Mouse (Mus musculus) megakaryocyte, embryonic 14.5 days (primary cell): ENCODE measurements around the gene Afap1. TPM values are rescaled to one million over a fixed set of nuclear protein-coding genes. Genes with fewer than 3 reads are reported as not detected.

Experiments used
- H3K27me3 ChIP-seq: replicated peaks from 2 replicates; pipeline ENCODE3; 2012; ENCODE audit warnings: inconsistent platforms
- H3K36me3 ChIP-seq: replicated peaks from 2 replicates; pipeline ENCODE3; 2012; ENCODE audit warnings: low read length, inconsistent platforms, mixed read lengths
- H3K4me1 ChIP-seq: 2 replicates; pipeline ENCODE4 v1.6.1; 2012; ENCODE audit warnings: inconsistent platforms
- H3K4me3 ChIP-seq: replicated peaks from 2 replicates; pipeline ENCODE3; 2012; ENCODE audit warnings: moderate library complexity, mild to moderate bottlenecking, inconsistent platforms
- H3K9me3 ChIP-seq: 2 replicates; pipeline ENCODE4 v1.6.1; 2012; ENCODE audit warnings: inconsistent platforms
- FLI1 ChIP-seq: IDR thresholded peaks from 2 replicates; pipeline ENCODE4 v1.6.1; 2012; ENCODE audit warnings: low read length, inconsistent platforms, mixed read lengths
- GATA1 ChIP-seq: IDR thresholded peaks from 3 replicates; pipeline ENCODE4 v1.6.1; 2012; ENCODE audit warnings: mixed read lengths, low read length, inconsistent platforms, borderline replicate concordance
- polyA plus RNA-seq: library from polyadenylated mRNA; stranded (reverse); fragments of >175 nt; gene quantifications from 2 replicates; pipeline ENCODE4 v1.2.3, GENCODE M21; 2012; ENCODE audit warnings: low replicate concordance; ENCODE audit not compliant: insufficient read depth

The Afap1 gene
- polyA plus RNA-seq, 1 experiment, result 0.21 TPM

DNA sequence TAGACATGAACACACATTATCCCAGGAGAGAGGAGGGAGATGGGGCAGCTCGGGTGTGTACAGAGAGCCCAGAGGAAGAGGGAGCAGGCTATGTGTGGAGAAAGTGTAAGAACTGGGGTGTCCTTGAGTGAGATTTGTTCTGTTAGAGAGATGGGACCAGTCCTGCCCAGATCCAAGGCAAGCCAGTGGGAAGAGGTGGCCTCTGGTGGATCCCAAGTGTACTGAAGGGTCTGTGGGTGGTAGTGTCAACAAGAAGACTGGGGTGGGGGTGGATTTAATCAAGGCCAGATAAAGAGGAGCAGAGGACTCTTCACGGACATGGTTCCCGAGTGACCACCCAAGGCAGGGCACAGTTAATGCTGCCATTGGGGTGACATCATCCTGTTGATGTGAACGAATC, 54.3 kb downstream of the Afap1 start:
- Histone ChIP-seq H3K4me3 (no peak overlapping the region), H3K4me1 (no peaks in the 10 kb centered on the region), H3K36me3 (no peaks in the 10 kb centered on the region), H3K27me3 (peaks cover 32% of the 10 kb centered on the region), H3K9me3 (peaks cover 7% of the 10 kb centered on the region)
- TF ChIP-seq FLI1 (no peak), GATA1 (no peak)

DNA sequence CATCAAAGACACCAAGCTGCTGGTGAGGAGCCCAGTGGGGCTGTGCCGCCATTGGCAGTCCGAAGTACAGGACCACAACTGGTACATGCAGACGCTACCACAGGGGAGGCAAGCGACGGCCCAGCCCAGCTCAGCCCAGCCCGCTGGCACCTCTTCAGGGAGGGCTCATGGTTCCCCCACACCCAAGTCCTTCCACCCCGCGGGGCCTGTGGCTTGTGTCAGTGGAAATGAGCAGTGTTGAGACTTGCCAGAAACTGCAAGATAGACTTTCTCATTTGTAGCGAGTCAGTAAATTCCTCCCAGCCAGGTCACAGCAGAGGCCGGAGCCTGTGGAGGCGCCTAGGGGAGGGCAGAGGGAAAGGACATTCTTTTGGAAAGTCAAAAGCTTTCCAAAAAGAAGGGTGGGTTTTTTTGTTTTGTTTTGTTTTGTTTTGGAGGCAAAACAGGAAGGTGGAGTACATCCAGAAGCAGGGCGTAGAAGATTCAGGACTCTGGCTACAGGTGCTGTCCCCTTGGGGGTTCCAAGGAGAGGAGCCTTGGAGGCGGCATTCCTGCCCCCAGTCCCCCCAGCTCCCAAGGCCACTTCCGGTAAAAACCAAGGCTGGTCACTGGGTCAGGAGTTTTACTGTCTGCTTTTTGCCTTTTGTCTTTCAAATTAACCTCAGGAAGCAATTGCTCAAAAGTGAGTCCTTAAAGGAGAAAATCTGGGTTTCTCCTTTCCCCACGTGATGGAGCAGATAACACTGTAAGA, 55.3 kb downstream of the Afap1 start:
- H3K27me3 ChIP-seq, result peaks cover 35% of the 10 kb centered on the region
- H3K4me3 ChIP-seq, result no peak overlapping the region
- TF ChIP-seq GATA1 (no peak), FLI1 (no peak)
- H3K4me1 ChIP-seq, result no peaks in the 10 kb centered on the region
- peaks cover 3% of the 10 kb centered on the region; the same call in 1 of the 2 replicates for H3K9me3 ChIP-seq
- no peaks in the 10 kb centered on the region for H3K36me3 ChIP-seq

DNA sequence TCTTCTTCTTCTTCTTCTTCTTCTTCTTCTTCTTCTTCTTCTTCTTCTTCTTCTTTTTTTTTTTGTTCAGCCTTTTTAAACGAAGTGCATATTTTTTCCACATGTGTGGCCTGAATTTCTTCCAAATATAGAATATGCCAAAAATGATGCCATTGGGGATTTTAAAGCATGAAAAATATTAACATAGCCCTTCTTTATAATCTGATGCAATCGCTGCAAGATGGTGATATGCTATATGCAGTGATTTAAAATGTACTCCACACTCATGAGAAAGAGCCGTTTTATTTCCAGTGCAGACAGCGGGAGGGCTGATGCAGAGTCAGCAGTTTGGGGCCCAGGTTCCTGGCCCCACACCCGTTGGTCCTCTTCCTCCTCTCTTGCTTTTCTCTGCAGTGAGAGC, 55.9 kb downstream of the Afap1 start:
- Histone ChIP-seq H3K27me3 (peaks cover 37% of the 10 kb centered on the region), H3K4me1 (no peaks in the 10 kb centered on the region), H3K36me3 (no peaks in the 10 kb centered on the region), H3K4me3 (no peak overlapping the region), H3K9me3 (no peaks in the 10 kb centered on the region)
- no peak for TF ChIP-seq GATA1
- no peak for TF ChIP-seq FLI1

DNA sequence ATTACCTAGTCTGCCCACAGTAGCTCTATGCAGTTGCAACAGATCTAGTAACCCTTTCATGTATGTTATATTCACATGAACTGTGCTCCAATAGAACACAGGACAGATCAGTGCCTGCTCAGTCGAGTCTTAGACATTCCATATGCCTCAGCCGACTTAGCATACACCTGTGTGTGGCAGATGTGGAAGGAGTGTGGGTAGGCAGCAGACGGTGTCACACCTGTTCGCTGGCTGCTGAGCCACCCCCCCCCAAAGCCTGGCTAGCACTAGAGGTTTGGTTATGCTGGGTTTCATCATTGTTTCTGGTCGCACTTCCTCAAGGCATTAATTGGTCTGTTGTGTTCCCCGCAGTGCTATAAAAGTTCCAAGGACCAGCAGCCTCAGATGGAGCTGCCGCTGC, 57.4 kb downstream of the Afap1 start:
- no peaks in the 10 kb centered on the region for H3K4me1 ChIP-seq
- peaks cover 32% of the 10 kb centered on the region for H3K27me3 ChIP-seq
- no peak for TF ChIP-seq FLI1
- no peaks in the 10 kb centered on the region for H3K36me3 ChIP-seq
- H3K4me3 ChIP-seq, result no peak overlapping the region
- H3K9me3 ChIP-seq, result no peaks in the 10 kb centered on the region

DNA sequence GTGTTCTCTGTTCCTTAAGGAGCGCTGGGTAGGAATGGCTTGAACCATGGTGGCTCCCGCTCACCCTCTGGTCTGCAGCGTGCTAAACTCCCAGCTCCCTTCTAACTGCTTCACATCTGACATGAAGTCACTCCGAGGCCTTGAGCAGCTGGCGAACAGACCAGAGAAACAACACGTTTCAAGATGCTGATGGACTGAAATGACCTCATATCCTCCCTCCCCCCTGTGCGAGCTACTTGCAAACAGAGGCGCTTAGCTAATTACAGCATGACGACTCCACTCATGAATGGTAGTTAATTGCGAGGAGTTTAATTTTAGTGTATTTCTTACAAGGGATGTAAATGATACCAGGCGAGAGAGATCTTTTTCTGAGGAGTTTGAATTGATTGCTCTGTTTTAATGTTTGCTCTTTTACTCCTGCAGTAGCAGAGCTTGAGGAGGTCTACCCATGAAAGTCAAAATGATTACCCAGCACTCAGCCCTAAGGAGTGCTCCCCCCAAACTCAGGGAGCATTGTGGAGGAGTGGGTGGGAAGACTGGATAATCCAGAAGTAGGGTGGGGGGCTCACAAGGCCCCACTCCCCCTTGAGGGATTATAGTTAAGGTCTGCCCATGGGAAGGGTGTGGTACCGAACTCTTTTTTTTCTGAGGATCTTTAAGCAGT, 61.1 kb downstream of the Afap1 start:
- no peaks in the 10 kb centered on the region for H3K4me1 ChIP-seq
- no peak overlapping the region for H3K4me3 ChIP-seq
- no peaks in the 10 kb centered on the region for H3K36me3 ChIP-seq
- TF ChIP-seq GATA1 (no peak), FLI1 (no peak)
- H3K9me3 ChIP-seq, result no peaks in the 10 kb centered on the region
- peaks cover 15% of the 10 kb centered on the region for H3K27me3 ChIP-seq

GRCm38 (mm10) chr5:35956268-35956667, 63.1 kb downstream of the Afap1 start:
- no peak for TF ChIP-seq FLI1
- TF ChIP-seq GATA1, result no peak
- Histone ChIP-seq H3K4me1 (no peaks in the 10 kb centered on the region), H3K27me3 (peaks cover 10% of the 10 kb centered on the region), H3K36me3 (no peaks in the 10 kb centered on the region), H3K4me3 (no peak overlapping the region), H3K9me3 (no peaks in the 10 kb centered on the region)

DNA sequence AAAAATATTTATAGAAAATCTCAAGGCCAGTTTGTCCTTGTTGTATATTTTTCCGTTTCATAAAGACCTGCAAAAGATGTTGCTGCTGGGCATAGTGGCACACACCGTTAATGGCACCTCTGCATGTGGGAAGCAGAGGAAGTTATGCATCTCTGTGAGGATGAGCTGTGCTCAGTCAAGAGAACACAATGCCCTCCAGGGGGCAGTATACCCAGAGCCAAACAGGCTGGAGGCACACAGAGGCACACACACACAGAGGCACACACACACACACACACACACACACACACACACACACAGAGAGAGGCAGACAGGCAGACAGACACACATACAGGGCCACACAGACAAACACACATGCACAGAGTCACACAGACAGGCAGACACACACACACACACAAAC, 65.6 kb downstream of the Afap1 start:
- Histone ChIP-seq H3K4me3 (no peak overlapping the region), H3K4me1 (no peaks in the 10 kb centered on the region), H3K36me3 (no peaks in the 10 kb centered on the region), H3K27me3 (peaks cover 14% of the 10 kb centered on the region), H3K9me3 (no peaks in the 10 kb centered on the region)
- TF ChIP-seq GATA1 (no peak), FLI1 (no peak)

GRCm38 (mm10) chr5:35960168-35960567, 67.0 kb downstream of the Afap1 start:
- Histone ChIP-seq H3K36me3 (no peaks in the 10 kb centered on the region), H3K4me3 (no peak overlapping the region), H3K4me1 (no peaks in the 10 kb centered on the region), H3K27me3 (peaks cover 13% of the 10 kb centered on the region), H3K9me3 (no peaks in the 10 kb centered on the region)
- TF ChIP-seq FLI1, result no peak
- TF ChIP-seq GATA1, result no peak

DNA sequence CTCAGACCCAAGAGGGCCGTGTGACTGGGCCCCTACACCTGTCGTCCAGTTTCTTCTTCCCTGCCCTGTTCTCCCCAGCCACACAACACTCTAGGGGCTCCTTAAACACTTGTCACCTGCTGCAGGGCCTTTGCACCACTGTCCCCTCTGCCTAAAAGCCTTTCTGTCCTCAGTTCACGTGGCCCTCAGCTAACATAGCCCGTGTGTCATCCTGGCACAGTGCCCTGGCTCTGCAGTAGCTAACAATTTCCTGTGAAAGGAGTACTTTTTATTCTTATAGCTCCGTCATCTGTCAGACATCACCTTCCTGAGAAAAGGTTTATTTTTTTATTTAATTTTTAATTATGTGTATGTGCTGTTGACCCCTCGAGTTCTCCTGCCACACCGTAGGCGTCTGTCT, 68.2 kb downstream of the Afap1 start:
- no peaks in the 10 kb centered on the region for H3K36me3 ChIP-seq
- TF ChIP-seq FLI1 (no peak), GATA1 (no peak)
- no peak overlapping the region for H3K4me3 ChIP-seq
- peaks cover 5% of the 10 kb centered on the region for H3K9me3 ChIP-seq
- peaks cover 13% of the 10 kb centered on the region for H3K27me3 ChIP-seq
- no peaks in the 10 kb centered on the region for H3K4me1 ChIP-seq

- TF ChIP-seq FLI1 (no peak), GATA1 (no peak)
- Histone ChIP-seq H3K4me3 (no peak overlapping the region), H3K9me3 (peaks cover 16% of the 10 kb centered on the region), H3K36me3 (no peaks in the 10 kb centered on the region), H3K4me1 (no peaks in the 10 kb centered on the region), H3K27me3 (peaks cover 18% of the 10 kb centered on the region)
Observed at GRCm38 (mm10) chr5:35963635-35964034, 70.5 kb downstream of the Afap1 start.
